Mouse (Mus musculus) heart, postnatal 14 days (tissue): Measurements from ENCODE around the gene Mrpl14. TPM values are rescaled to one million over a fixed set of nuclear protein-coding genes. Genes with fewer than 3 reads are reported as not detected.

ENCODE experiments used
- DNase-seq, 2 experiments: peaks; one replicate each; pipeline ENCODE4 v3.0.0; 2021 to 2022
- intact Hi-C: fragments of 180-260 bp; cut with DNase I; formaldehyde crosslinking; loops from one replicate; pipeline ENCODE4 v1.15.1; 2025
- long read RNA-seq, 2 experiments: library from polyadenylated mRNA; stranded (forward); transcript quantifications; one replicate each; pipeline ENCODE4 v2.0.0; 2021
- total RNA-seq, 2 experiments: library from RNA; stranded (reverse); gene quantifications; 2 replicates each; pipeline ENCODE4 v1.2.3; 2021

Gene Mrpl14
- total RNA-seq: 100 to 1,000 TPM; 116 to 123 TPM
- long read RNA-seq, experiment 1, transcript Mrpl14-201 (3 exons, 645 nt): major isoform, 58 of 66 reads
- long read RNA-seq, experiment 1, partial matches to known transcripts: 2 of 66 reads
- long read RNA-seq, experiment 1, other reads (novel, unspliced or antisense): 6 of 66 reads
- long read RNA-seq, experiment 2, transcript Mrpl14-201 (3 exons, 645 nt): major isoform, 48 of 55 reads
- long read RNA-seq, experiment 2, partial matches to known transcripts: 1 of 55 reads
- long read RNA-seq, experiment 2, other reads (novel, unspliced or antisense): 5 of 55 reads

GRCm38 (mm10) chr17:45686093-45686619, at the start of gene Mrpl14:
Mrpl14 (plus strand) TSS chr17:45686322.
- DNase-seq: peak; percentile 96 to 97
- intact Hi-C loops: no loop called here

GRCm38 (mm10) chr17:45638596-45639295, 47.4 kb upstream of the Mrpl14 start:
- intact Hi-C loops: no loop called here
- DNase-seq: no peak

GRCm38 (mm10) chr17:45641981-45642380, 44.1 kb upstream of the Mrpl14 start:
- no peak for DNase-seq
- intact Hi-C loops: loop anchor here (2.0 to 5.0 kb wide), 2 partner anchors 61 to 165 kb away; partner anchors contain the start of gene Spats1

GRCm38 (mm10) chr17:45642701-45643100, 43.4 kb upstream of the Mrpl14 start:
- intact Hi-C loops: loop anchor here (2.0 to 5.0 kb wide), 2 partner anchors 62 to 165 kb away; partner anchors contain the start of gene Spats1

GRCm38 (mm10) chr17:45644185-45644584, 41.9 kb upstream of the Mrpl14 start:
- intact Hi-C loops: loop anchor here (5.0 kb wide), 1 partner anchor 167 kb away; the partner anchor contains the start of gene Spats1
- DNase-seq: no peak

More at GRCm38 (mm10) chr17:45642701-45643100, 43.4 kb upstream of the Mrpl14 start:
- DNase-seq: peak; percentile 76 to 84

- intact Hi-C loops: no loop called here
- DNase-seq: no peak
These were observed 32.9 kb upstream of the Mrpl14 start for GRCm38 (mm10) chr17:45653233-45653632.

GRCm38 (mm10) chr17:45655820-45656219, 30.3 kb upstream of the Mrpl14 start:
- intact Hi-C loops: no loop called here
- DNase-seq: peak in 1 of 2 experiments; percentile 19

GRCm38 (mm10) chr17:45659225-45659624, 26.9 kb upstream of the Mrpl14 start, which contains the start of gene Capn11:
Capn11 (minus strand) TSS chr17:45659325.
- DNase-seq: no peak
- intact Hi-C loops: no loop called here

- peak; percentile 76 to 87 for DNase-seq
- intact Hi-C loops: no loop called here
These were observed 22.8 kb upstream of the Mrpl14 start for GRCm38 (mm10) chr17:45663106-45663919.

GRCm38 (mm10) chr17:45664608-45665007, 21.5 kb upstream of the Mrpl14 start:
- no peak for DNase-seq
- intact Hi-C loops: no loop called here

- intact Hi-C loops: no loop called here
- DNase-seq: no peak
These were observed 20.0 kb upstream of the Mrpl14 start for GRCm38 (mm10) chr17:45666091-45666490.

- intact Hi-C loops: no loop called here
These were observed 18.6 kb upstream of the Mrpl14 start for GRCm38 (mm10) chr17:45667481-45667880.

GRCm38 (mm10) chr17:45667986-45668385, 18.1 kb upstream of the Mrpl14 start:
- DNase-seq: no peak

More at GRCm38 (mm10) chr17:45667481-45667880, 18.6 kb upstream of the Mrpl14 start:
- no peak for DNase-seq

GRCm38 (mm10) chr17:45671821-45672220, 14.3 kb upstream of the Mrpl14 start:
- intact Hi-C loops: no loop called here

More at GRCm38 (mm10) chr17:45667986-45668385, 18.1 kb upstream of the Mrpl14 start:
- intact Hi-C loops: no loop called here

GRCm38 (mm10) chr17:45672598-45672997, 13.5 kb upstream of the Mrpl14 start:
- no peak for DNase-seq
- intact Hi-C loops: no loop called here

More at GRCm38 (mm10) chr17:45671821-45672220, 14.3 kb upstream of the Mrpl14 start:
- DNase-seq: no peak

- DNase-seq: peak; percentile 70 to 84
- intact Hi-C loops: loop anchor here (1.0 kb wide), 1 partner anchor 40 kb away; no protein-coding TSS in a partner anchor
These were observed 8.0 kb upstream of the Mrpl14 start for GRCm38 (mm10) chr17:45678106-45678505.

GRCm38 (mm10) chr17:45680391-45680980, 5.6 kb upstream of the Mrpl14 start:
- DNase-seq: peak; percentile 48 to 69
- intact Hi-C loops: no loop called here

GRCm38 (mm10) chr17:45681588-45681987, 4.5 kb upstream of the Mrpl14 start:
- intact Hi-C loops: no loop called here

GRCm38 (mm10) chr17:45682843-45683242, 3.3 kb upstream of the Mrpl14 start:
- no peak for DNase-seq
- intact Hi-C loops: no loop called here

More at GRCm38 (mm10) chr17:45681588-45681987, 4.5 kb upstream of the Mrpl14 start:
- no peak for DNase-seq
